Mouse (Mus musculus): ENCODE results near the gene Irx4.

Irx4 gene

DNA sequence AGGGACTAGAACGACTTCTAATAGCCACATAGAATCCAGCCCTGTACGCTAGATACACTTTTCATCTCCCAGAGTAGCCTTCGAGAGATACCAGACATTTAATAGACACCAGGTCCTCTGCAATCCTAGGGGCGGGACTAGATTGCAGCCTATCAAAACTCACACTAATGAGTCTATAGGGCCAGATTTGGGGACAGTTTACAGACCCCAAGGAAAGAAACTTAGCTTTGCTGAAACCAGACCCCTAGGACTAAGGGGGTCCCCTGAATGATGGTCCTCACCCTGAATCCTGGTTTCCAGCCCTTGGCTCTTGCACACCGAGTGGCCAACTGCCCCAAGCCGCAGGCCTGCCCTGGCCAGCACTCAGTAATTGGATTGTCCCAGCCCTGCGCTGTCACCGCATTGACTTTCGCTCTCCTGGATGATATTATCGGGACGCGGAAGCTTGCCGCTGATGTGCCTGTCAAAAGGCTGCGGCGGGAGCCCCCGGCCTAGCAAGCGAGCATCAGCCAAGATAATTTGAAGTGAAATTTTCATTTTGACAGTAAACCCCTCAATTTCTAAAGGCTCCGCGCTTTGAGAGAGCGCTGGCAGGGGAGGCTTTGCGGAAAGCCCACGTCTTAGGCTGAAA lies 10.3 kb downstream of the Irx4 start:
- no peak for DNase-seq (ENCODE audit: low spot score in 2 of 2)

DNA sequence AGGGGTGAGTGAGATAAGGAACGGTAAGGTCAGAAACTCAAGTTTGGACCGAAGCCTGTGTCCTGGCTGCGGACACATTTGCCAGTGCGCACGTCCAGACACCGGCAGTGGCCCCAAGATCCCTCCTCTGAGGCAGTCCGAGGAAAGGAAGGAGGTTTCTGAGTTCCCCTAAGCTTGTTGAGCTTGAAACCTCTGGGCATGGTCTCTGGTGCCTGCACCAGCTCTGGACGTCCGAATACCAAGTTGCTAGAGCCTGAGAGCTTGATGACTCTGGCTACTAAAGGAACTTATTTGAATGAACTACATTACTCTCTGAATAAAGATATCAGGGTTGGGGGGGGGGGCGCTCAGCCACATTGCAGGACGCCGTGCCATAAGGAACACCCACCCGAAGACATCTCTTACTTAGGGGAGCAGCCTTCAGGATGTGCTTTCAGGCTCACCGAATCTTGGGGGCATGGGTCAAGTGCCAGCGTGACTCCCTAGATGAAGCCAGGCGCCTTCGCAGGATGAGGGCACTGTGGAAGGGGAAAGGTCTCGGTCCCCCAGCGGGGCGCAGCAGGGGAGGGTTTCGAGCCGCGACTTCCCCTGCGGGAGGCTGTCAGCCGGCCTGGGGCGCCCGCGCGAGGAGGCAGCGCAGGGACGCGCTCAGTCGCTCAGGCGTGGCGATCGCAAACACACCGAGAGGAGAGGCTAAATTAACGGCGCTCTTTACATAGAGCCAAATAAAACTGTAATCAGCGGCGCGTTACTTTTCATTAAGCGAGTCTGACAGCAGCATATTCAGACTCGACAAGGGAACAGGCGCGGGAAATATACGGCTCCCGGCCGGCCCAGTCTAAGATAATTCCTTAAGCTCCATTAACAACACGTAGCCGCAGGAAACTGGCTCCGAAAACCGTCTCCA lies 11.3 kb downstream of the Irx4 start:
- DNase-seq (ENCODE audit: low spot score in 2 of 2), result no peak

DNA sequence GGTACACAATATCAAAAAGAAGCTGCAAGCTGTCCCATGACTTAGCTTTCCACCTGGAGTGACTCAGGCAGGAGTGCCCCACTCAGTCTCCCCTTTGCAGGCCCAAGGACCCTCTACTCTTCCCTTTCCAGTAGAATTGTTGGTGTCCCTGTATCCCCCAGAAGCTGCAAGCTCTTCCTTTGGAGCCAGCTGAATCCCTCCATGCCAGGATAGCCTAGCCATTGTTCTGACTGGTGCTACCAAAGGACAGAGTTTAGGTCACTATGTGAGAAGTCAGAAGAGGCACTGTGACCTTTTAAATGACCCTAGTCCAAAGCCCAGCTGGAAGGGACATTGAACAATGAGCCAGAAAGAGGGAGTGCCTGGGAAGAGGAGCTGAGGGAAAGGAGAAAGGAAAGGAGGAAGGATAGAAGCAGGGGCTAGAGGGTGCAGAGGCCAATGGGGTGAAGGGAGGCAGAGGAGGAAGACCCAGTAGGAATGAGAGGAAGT lies 12.6 kb downstream of the Irx4 start:
- no peak for DNase-seq (ENCODE audit: low spot score in 2 of 2)

DNA sequence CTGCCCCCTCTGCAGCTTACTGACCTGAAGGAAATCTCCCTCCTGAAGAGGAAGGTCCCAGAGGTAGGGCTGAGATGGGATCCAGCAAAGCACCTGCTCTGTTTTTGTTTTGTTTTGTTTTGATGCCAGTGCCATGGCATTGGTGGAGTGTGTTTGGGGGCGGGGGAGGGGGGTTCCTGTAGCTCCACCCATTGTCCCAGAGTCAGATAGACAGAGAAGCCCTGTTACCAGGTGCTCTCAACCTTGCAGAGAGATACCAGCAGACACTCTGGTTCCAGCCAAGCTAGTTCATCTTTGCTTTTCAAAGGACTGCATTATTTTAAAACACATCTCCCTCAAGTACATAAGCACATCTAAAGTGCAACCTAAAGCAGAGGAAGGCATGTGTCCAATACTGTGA lies 13.3 kb downstream of the Irx4 start:
- DNase-seq (ENCODE audit: low spot score in 2 of 2), result no peak

DNA sequence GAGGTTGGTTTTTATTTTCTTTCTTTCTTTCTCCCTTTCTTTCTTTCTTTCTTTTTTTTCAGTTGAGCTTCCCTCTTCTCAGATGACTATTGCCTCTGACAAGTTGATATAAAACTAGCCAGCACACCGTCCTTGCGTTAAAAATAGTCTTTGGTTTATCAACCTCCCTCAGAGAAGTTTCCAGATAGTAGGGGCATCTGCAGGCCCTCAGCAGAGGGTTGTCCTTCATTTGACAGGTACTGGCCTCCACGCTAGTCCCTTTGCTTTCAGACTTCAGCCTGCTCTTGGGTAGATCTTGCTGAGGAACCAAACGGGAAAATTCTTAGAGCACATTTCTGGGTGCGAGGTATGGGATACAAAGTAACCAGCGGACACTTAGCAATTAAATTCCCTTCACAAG lies 17.1 kb downstream of the Irx4 start:
- DNase-seq (ENCODE audit: low spot score in 2 of 2), result no peak

DNA sequence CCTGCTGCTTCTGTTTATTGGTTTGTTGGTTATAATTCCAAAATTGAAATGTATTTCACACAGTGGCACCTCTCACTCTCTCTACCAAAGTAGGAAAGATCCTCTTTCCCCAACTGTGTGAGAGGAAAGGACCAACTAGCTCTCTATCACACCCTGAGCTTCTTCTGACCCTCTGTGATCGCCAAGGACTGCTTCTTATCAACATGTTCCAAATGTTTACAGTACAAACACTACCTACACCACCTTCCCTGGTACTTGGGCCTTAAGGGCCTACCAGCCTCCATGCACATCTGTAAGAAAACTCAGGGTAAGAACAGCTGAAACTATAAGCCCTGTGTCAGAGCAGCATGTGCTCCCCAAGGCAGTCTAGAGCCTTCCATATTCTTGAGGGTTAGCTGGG lies 17.5 kb downstream of the Irx4 start:
- no peak for DNase-seq (ENCODE audit: low spot score in 2 of 2)

DNA sequence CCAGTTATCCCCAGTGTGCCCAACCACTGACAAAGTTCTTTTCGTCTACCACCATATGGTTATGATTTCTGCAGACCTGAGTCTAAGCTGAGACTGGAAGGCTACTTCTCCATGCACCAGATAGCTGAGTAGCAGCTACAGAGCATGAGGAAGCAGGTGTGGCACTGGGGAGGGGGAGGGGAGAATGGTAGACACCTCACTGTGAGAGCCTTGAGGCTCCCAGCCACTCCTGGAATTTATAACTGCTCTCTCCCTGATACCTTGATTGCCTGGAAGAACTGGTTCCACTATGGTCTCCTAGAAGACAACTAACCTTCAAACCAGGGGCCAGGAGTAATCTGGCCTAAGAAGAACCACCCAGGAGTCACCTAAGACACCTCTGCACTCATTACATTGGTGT lies 18.9 kb downstream of the Irx4 start:
- DNase-seq (ENCODE audit: low spot score in 2 of 2), result no peak

DNA sequence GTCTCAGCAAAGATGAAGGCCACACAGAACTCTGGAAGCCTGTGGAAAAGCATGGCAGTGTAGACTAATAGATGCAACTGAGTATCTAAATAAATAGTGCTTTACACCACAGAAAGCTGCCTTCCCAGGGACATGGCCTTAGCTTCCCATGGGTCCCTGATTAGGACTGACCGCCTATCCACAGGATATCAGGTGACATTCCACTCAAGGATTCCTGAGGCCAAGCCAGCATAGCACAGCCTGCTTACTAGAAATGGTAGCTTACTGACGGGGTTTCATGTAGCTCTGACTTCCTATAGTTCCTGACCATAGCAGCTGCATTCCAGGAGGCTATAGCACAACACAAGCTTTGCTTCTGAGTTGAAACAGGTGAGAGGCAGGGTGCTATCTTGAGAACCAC lies 22.1 kb downstream of the Irx4 start:
- DNase-seq (ENCODE audit: low spot score in 2 of 2), result no peak

DNA sequence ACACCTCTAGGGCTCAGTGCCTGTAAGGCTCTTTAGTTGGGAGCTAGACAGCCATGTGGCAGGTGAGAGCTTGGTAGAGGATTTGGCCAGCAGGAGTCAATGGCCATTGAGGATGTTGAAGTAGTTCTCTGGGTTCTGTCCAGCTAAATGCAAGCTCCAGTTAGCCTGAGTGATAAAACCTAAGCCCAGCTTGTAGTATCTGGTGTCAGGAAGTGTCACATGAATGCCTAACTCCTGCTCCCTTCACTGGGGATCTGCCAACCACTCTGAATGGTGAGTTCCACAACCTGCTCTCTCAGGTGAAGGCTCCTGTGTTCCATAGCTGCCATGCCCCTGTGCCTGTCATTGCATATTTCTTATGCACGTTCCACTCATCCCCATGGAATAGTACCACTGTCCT lies 23.3 kb downstream of the Irx4 start:
- DNase-seq (ENCODE audit: low spot score in 2 of 2), result no peak

DNA sequence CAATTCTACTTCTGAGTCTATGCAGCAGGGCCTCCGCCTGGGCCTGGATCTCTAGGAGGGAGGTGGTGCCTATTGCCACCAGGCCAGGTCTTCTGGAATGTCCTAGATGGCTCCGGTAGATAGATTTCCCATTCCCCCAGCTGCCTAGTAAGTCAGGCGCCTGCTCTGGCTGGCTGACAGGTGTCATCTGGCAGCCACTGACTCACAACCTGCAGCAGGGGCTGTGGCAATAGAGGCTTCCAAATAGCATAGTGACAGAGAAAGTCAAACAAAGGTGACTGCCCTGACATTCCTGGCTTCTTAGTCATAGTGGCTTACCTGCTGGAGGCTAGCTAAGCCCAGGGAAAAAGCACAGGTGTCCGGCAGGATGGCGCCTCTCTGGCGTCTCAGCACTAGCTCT lies 29.9 kb downstream of the Irx4 start:
- no peak for DNase-seq (ENCODE audit: low spot score in 2 of 2)

DNA sequence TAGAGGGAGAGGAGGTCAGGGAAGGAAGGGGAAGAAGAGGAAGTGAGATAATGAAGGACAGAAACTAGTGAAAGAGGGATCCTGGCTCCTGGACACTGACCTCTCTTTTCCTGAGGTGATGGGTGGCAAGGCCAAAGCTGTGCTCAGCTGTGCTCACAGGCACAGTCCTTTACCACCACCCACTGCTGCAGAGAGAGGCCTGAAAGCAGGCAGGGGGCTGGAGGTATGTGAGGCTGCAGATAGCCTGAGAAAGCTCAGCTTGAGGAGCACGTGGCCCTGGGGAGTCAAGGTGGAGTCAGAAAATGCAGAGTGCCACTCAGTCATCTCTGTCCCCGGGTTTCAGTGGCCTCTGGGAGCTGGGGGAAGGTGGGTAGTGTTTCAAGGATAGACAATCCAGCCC lies 30.8 kb downstream of the Irx4 start:
- no peak for DNase-seq (ENCODE audit: low spot score in 2 of 2)

DNA sequence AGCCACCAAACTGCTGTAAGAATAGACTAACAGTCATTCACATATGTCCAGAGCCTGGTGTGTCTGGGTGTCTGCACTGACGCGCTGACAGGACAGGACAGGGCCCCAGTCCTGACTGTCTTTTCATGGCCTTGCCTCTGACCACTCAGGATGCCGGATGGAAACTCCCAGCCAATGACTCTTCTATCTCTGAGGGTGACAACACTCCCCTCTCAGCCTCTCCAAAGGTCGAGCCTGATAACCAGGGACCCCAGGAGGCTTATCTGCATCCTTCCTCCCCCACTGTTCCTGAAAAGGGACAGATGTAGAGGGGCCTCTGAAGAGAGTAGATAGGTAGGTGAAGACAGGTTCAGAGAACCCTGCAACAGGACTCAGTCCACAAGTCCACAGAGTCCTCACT lies 38.4 kb downstream of the Irx4 start:
- DNase-seq (ENCODE audit: low spot score in 2 of 2), result no peak

DNA sequence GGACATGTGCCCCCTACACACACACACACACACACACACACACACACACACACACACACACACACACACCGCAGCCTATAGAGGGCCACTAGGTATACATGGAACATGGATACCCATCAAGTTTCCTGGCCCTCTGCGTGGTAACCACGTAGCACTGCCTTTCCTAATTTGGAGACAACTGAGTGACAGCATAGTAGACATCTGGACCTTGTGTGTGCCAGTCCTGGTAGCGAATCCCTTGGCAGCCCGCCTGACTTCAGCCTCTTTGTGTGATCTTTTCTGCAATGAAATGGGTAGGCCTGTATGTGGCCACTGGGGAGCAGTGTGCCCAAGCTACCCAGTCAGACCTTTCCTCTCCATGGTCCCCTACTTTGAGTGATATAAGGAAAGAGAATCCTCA lies 39.0 kb downstream of the Irx4 start:
- DNase-seq (ENCODE audit: low spot score in 2 of 2), result no peak

DNA sequence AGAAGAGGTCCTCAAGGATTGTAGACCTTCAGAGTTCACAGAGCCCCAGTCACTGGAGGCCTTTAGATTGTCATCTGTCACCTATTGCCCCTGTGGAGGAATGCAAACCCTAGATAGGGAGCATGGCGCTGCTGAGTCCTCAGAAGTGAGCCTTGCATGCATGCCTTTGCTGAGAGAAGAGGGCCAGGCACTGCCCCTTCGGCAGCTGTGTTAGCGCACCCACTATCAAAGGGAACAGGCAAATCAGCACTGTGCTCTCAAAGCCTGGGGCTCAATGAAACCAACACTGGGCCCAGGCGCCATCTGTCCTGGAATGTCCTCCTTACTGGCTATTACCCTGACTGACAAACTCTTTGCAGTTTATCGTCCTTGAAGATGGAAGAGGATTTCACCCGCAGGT lies 44.5 kb downstream of the Irx4 start:
- DNase-seq (ENCODE audit: low spot score in 2 of 2), result no peak

DNA sequence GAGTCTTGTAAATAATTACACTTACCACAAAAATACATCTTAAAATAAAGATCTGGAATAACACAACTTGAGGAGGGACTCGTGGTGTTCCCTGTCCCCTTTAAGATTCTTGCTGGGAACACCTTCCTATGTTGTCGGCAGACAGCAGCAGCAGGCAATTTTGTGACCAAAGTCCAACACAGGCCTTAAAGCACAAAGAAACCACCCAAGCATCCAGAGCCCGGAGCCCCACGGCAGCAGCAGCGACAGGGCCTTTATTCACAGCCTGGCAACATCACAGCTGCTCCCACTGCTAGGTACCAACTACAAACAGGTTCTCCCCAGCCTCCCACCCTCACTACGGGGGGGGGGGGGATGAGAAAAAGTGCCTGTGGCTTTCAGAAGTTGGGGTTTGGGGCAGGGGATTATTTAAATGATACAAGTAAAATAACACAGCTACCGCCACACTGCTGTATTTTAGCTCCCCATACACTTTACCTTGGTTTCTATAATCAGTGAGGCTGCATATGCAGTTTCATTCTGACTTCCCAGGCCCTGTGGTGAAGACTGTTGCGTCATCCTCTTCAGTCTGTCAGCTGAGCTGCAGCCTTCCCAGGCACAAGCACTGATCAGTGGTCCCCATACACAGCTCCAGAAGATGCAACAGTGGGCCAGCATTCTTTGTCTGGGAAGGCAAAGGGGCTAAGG lies 45.3 kb downstream of the Irx4 start:
- no peak for DNase-seq (ENCODE audit: low spot score in 2 of 2)

DNA sequence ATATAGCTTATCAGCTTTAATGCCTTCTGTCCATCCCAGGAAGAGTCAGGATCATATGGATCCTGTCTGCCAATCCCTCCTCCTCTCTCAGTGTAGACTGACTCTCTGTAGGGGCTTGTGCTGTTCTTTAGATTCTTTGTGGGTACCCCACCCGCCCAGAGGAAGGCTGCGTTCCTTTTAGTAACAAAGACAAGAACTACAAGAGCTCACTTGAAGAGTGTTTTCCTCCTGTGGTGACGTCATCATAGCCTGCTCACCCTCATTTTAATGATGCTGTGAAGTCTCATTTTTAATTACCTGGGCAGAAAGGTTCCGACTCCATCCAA lies 45.8 kb downstream of the Irx4 start:
- DNase-seq (ENCODE audit: low spot score in 2 of 2), result no peak

DNA sequence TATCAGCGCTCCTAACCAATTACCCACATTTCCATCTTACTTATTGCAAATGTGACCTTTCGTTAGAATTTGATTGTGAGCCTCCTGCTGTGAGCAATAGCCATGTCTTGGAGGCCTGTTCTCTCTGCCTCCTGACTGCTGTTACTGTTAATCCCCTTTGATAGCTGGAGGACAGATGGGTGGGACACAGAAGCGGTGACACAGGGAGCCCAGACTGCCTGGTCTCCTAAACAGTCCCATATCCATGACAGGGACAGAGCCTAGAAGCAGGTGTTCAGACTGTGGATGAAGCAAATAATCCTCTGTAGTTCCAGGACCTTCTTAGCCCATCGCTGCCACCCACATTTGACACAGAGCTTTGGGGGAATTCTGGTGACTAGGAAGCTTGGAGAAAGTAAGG lies 46.2 kb downstream of the Irx4 start:
- no peak for DNase-seq (ENCODE audit: low spot score in 2 of 2)

DNA sequence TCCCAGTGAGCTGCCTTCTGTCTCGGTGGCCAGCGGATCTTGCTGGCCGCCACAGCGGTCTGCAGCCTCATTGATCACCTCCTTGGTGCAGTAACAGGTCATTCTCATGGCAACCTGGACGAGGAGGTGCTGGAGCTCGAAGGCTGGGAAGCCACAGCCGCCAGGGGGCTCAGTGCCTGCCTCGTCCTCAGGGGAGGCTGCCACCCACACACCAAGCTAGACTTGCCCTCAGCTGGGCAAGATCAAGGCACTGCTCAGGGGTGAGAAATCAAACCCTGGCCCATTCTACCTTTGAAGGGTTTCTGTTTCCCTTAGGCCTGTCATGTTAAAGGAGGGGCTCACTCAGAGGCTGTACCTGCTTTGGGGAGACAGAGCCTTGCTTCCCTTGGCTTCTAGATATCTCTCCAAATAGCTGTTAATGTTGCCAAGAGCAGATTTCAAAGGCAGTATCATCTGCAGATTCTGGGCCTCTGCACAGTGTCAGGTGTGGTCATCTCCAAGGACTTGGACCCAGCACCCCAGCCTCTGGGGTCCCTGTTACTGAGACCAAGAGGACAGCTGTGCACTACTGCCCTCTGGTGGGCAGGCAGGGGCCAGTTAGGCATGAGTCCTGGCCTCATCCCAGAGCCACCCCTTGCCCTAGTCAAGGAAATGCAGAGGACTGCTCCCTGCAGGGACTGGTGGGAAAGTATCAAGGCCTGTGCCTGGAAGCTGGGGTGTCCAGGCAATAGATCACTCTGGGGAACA lies 50.1 kb downstream of the Irx4 start:
- DNase-seq (ENCODE audit: low spot score in 2 of 2), result peak in 1 of 2 experiments; percentile 12

Data from left cerebral cortex, adult 9 months (tissue).